Mouse (Mus musculus): ENCODE results near the gene Crabp1. TPM values are rescaled to one million over a fixed set of nuclear protein-coding genes. Genes with fewer than 3 reads are reported as not detected.

Crabp1 gene
- polyA plus RNA-seq, 1 experiment = 0.21 TPM

DNA sequence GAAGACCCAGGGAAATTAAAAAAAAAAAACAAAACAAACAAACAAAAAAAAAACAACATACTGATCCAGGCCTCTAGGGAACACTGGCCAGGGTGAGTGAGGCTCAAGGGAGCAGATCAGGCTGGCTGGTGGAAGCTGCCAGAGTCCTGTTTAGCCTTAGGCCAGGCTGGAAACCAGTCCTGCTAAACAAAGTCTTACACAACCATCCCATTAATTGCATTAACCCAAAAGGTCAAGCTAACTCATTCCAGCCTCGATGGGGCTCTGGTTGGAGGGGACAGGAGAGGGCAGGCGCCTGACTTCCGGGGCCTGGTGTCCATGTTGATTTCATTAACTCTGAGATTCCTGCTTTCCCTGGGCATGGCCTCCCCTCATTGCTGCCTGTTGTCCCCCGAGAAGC lies 43.2 kb downstream of the Crabp1 start:
- 75% methylated on average over 4 of the region's 4 CpGs for WGBS
- DNase-seq (ENCODE audit: low read depth in 1 of 2, low spot score in 2 of 2) = no peak
- no peak for TF ChIP-seq POLR2A (IDR thresholded peaks at IDR 0.05; ENCODE audit: low read depth, low read length)
- TF ChIP-seq CTCF (IDR thresholded peaks at IDR 0.05; ENCODE audit: extremely low read depth, insufficient read depth, insufficient read length, insufficient replicate concordance) = no peak
- H3K27ac ChIP-seq (ENCODE audit: insufficient read depth, low read length) = no peak overlapping the region
- H3K4me1 ChIP-seq (ENCODE audit: control insufficient read depth, insufficient read depth, insufficient read length) = no peaks in the 10 kb centered on the region
- no peaks in the 10 kb centered on the region for H3K36me3 ChIP-seq (ENCODE audit: control insufficient read depth, insufficient read depth, low read length)
- H3K27me3 ChIP-seq (ENCODE audit: control insufficient read depth, insufficient read depth, low read length) = no peaks in the 10 kb centered on the region
- no peak overlapping the region for H3K4me3 ChIP-seq (ENCODE audit: extremely low read depth, insufficient read depth, insufficient read length)

DNA sequence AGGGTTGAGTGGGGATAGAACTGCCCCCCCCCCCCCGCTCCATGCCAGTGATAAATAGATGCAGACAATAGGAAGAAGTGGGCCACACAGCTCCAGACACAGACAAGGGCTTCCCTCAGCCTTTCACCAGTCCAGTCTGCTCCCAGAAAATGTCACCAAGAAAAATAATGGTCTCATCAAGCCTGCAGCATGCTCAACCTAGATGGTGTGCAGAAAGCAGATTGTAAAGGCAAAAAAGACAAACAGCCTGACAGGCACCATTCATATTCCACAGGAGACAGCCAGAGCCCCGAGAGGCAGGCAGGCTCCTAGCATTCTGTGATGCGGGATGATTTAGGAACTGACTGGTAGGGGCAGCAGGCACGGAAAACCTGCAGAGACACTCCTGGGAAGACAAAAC lies 45.4 kb downstream of the Crabp1 start:
- Histone ChIP-seq H3K4me1 (ENCODE audit: control insufficient read depth, insufficient read depth, insufficient read length) (no peaks in the 10 kb centered on the region), H3K36me3 (ENCODE audit: control insufficient read depth, insufficient read depth, low read length) (no peaks in the 10 kb centered on the region), H3K4me3 (ENCODE audit: extremely low read depth, insufficient read depth, insufficient read length) (no peak overlapping the region), H3K27me3 (ENCODE audit: control insufficient read depth, insufficient read depth, low read length) (no peaks in the 10 kb centered on the region), H3K27ac (ENCODE audit: insufficient read depth, low read length) (no peak overlapping the region)
- no peak for TF ChIP-seq POLR2A (IDR thresholded peaks at IDR 0.05; ENCODE audit: low read depth, low read length)
- TF ChIP-seq CTCF (IDR thresholded peaks at IDR 0.05; ENCODE audit: extremely low read depth, insufficient read depth, insufficient read length, insufficient replicate concordance) = no peak
- WGBS = 59% methylated on average over 4 of the region's 4 CpGs
- DNase-seq (ENCODE audit: low read depth in 1 of 2, low spot score in 2 of 2) = no peak

DNA sequence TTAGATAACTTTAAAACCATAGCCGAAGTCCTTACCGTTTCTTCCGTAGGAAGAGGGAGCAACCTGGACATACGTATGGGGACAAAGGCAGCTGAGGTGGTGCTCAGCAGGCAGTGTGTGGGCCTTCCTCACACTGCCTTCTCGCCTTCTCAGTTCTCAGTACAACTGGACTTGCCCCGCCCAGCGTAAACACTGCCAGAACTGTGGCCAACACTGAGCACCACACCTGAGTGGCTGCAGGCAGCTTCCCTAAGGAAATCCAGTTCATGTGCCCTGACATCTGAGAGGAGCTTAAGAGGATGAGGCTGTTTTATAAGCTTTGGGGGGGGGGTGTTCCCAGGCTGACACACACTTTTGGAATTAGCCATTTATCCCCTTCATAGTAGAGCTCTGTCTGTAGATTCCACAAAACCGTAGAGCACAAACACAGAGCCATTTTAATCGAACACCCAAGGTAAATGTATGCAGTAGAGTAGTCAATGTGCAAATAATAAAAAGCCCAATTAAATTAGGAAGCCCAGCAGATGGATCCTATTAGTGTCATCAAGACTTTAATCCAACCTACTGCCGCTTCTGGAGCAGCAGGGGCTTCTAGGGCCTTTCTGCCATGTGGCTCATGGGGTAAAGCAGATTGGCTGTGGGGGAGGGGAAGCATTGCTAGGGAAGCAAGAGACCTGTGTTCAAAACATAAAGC lies 52.1 kb downstream of the Crabp1 start:
- Histone ChIP-seq H3K27me3 (ENCODE audit: control insufficient read depth, insufficient read depth, low read length) (no peaks in the 10 kb centered on the region; the same call in 1 of the 2 replicates), H3K4me3 (ENCODE audit: extremely low read depth, insufficient read depth, insufficient read length) (no peak overlapping the region), H3K36me3 (ENCODE audit: control insufficient read depth, insufficient read depth, low read length) (no peaks in the 10 kb centered on the region), H3K4me1 (ENCODE audit: control insufficient read depth, insufficient read depth, insufficient read length) (no peaks in the 10 kb centered on the region), H3K27ac (ENCODE audit: insufficient read depth, low read length) (no peak overlapping the region)
- TF ChIP-seq POLR2A (IDR thresholded peaks at IDR 0.05; ENCODE audit: low read depth, low read length) (no peak), CTCF (IDR thresholded peaks at IDR 0.05; ENCODE audit: extremely low read depth, insufficient read depth, insufficient read length, insufficient replicate concordance) (no peak)
- 87% methylated on average over 10 of the region's 10 CpGs for WGBS
- no peak for DNase-seq (ENCODE audit: low read depth in 1 of 2, low spot score in 2 of 2)

DNA sequence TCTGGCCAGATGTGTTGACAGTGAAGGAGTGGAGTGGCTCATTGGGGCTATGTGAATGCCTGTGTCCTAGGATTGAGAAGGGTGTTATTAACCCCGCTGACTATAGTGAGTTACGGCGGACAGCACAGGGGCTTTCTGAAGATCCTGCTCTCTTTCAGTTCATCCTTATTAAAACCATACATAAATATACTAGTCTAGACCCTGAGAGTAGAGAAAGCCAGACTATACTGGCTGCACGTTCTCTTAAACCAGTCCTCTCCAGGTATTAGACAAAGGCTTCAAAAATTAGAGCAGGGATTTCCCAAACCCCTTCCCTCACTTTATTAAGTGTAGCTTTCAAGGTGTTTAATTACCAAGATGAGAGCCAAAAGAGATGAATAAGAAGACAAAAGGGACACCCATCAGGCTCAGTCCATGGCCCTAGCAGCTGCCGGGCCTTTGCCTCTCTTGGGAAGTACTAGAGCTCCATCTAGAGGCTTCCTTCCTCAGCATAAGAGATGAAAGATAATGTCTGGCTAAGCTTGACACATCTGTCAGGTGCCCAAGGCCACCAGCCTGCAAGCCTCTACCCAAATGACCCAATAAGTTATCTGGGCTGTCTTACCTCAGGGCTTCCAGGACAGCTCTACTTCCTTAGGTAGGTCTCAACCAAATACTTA lies 57.0 kb downstream of the Crabp1 start:
- peak; percentile 6; the same call in 1 of the 2 replicates for TF ChIP-seq CTCF (IDR thresholded peaks at IDR 0.05; ENCODE audit: extremely low read depth, insufficient read depth, insufficient read length, insufficient replicate concordance)
- no peak for TF ChIP-seq POLR2A (IDR thresholded peaks at IDR 0.05; ENCODE audit: low read depth, low read length)
- Histone ChIP-seq H3K27ac (ENCODE audit: insufficient read depth, low read length) (no peak overlapping the region), H3K4me3 (ENCODE audit: extremely low read depth, insufficient read depth, insufficient read length) (no peak overlapping the region), H3K4me1 (ENCODE audit: control insufficient read depth, insufficient read depth, insufficient read length) (no peaks in the 10 kb centered on the region), H3K36me3 (ENCODE audit: control insufficient read depth, insufficient read depth, low read length) (no peaks in the 10 kb centered on the region), H3K27me3 (ENCODE audit: control insufficient read depth, insufficient read depth, low read length) (no peaks in the 10 kb centered on the region; the same call in 1 of the 2 replicates)
- WGBS = 64% methylated on average over 5 of the region's 5 CpGs
- DNase-seq (ENCODE audit: low read depth in 1 of 2, low spot score in 2 of 2) = no peak

Other genes with a start within 250 kb of the Crabp1 start
- not detected in 2 replicates for gene Sh2d7, start 225.8 kb upstream of the Crabp1 start, polyA plus RNA-seq (2012; rRNA removed)
- gene Cib2, start 204.5 kb upstream of the Crabp1 start, polyA plus RNA-seq (2012; rRNA removed) = 2.0 and 3.0 TPM in 2 replicates
- 10.6 TPM in 2 replicates for gene Idh3a, start 178.4 kb upstream of the Crabp1 start, polyA plus RNA-seq (2012; rRNA removed)
- 3.2 and 3.7 TPM in 2 replicates for gene Acsbg1, start 102.9 kb upstream of the Crabp1 start, polyA plus RNA-seq (2012; rRNA removed)
- 4.4 and 5.6 TPM in 2 replicates for gene Dnaja4, start 65.9 kb upstream of the Crabp1 start, polyA plus RNA-seq (2012; rRNA removed)
- gene Wdr61, start 30.2 kb upstream of the Crabp1 start, polyA plus RNA-seq (2012; rRNA removed) = 13.2 and 13.4 TPM in 2 replicates
- 3.0 and 3.3 TPM in 2 replicates for gene Ireb2, start 99.0 kb downstream of the Crabp1 start, polyA plus RNA-seq (2012; rRNA removed)
- 0.25 and 0.34 TPM in 2 replicates for gene Hykk, start 152.5 kb downstream of the Crabp1 start, polyA plus RNA-seq (2012; rRNA removed)
- 21.8 and 24.6 TPM in 2 replicates for gene Psma4, start 186.0 kb downstream of the Crabp1 start, polyA plus RNA-seq (2012; rRNA removed)
- 0.16 TPM in 1 of 2 replicates, not detected in the other for gene AY074887, start 186.2 kb downstream of the Crabp1 start, polyA plus RNA-seq (2012; rRNA removed)
- not detected in 2 replicates for gene Chrna5, start 216.1 kb downstream of the Crabp1 start, polyA plus RNA-seq (2012; rRNA removed)